Mouse (Mus musculus) thymus, adult 2 months (tissue): ENCODE measurements around the gene Shbg.

Experiments used
- CTCF ChIP-seq: fragments of 200-500 bp; IDR thresholded peaks from 2 replicates; pipeline ENCODE4 v1.5.1; 2012; ENCODE audit warnings: mild to moderate bottlenecking, control low read depth, low read length, moderate library complexity, borderline replicate concordance; ENCODE audit not compliant: control insufficient read depth, poor library complexity, insufficient read depth; ENCODE audit errors: extremely low read depth
- POLR2A ChIP-seq: fragments of 200-500 bp; IDR thresholded peaks from 2 replicates; pipeline ENCODE4 v1.6.1; 2012; ENCODE audit warnings: mild to moderate bottlenecking, low read length, control low read depth, moderate library complexity; ENCODE audit not compliant: control insufficient read depth, poor library complexity, insufficient read depth; ENCODE audit errors: extremely low read depth

DNA sequence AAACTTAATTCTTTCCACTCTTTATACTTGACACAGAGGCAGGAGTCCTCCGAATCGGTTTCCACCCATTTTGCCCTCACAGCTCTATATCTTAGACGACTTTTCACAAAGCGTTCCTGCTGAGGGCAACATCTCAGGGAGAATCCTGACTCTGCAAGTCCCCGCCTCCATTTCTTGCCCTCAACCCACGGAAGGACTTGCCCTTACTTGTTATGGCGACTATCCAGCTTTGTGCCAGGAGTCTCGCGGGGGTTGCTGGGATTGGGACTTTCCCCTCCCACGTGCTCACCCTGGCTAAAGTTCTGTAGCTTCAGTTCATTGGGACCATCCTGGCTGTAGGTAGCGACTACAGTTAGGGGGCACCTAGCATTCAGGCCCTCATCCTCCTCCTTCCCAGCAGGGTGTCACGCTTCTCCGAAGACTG, 37.6 kb downstream of the Shbg start, which contains the start of the genes Wrap53 and Trp53:
- peak; percentile 37; the same call in 1 of the 2 replicates for TF ChIP-seq POLR2A
- TF ChIP-seq CTCF, result no peak
